In genomic region chr12:89211608-89212007, GRCm38 (mm10) we compare ENCODE assay signal across 18 mouse cellular contexts.
DNase-seq lines count a peak whose midpoint lies in the region; ATAC-seq and TF ChIP-seq lines count a peak whose summit lies in the region.
"Had no signal": no experiment of that assay in that cellular context is flagged by ENCODE, and none has a peak within 500 bp of the region (broad histone marks: within the 10 kb centered on the region; RNA-seq: fewer than 3 reads in every experiment).

No protein-coding gene starts in this region.

- 45% methylated on average over 2 of the region's 2 CpGs for WGBS in forebrain, postnatal 0 days
- 49% methylated on average over 2 of the region's 2 CpGs for WGBS in forebrain, embryonic 12.5 days

- no peaks in the 10 kb centered on the region for H3K27me3 ChIP-seq in forebrain, postnatal 0 days (ENCODE audit: insufficient read depth, low read length)
- H3K27me3 ChIP-seq in forebrain, embryonic 12.5 days, result no peaks in the 10 kb centered on the region
- H3K27me3 ChIP-seq in CH12.LX (replicated peaks), result no peaks in the 10 kb centered on the region
- H3K27me3 ChIP-seq: embryonic facial prominence, embryonic 12.5 days; heart, embryonic 13.5 days; midbrain, embryonic 12.5 days had no signal

- no peak overlapping the region for H3K4me2 ChIP-seq in forebrain, postnatal 0 days (ENCODE audit: low read depth)
- no peak overlapping the region for H3K4me2 ChIP-seq in forebrain, embryonic 12.5 days
- no peak overlapping the region for H3K4me2 ChIP-seq in CH12.LX (ENCODE audit: insufficient read depth, low read depth, poor library complexity, severe bottlenecking)
- H3K4me2 ChIP-seq: embryonic facial prominence, embryonic 12.5 days; heart, embryonic 13.5 days; midbrain, embryonic 12.5 days had no signal

- no peak for TF ChIP-seq POLR2A in CH12.LX (IDR thresholded peaks at IDR 0.05; ENCODE audit: low read depth, low read length)

- H3K79me2 ChIP-seq in CH12.LX (replicated peaks; ENCODE audit: control insufficient read depth, extremely low read depth, insufficient read depth, poor library complexity, severe bottlenecking), result no peaks in the 10 kb centered on the region

- H3K36me3 ChIP-seq in forebrain, postnatal 0 days (ENCODE audit: insufficient read depth), result no peaks in the 10 kb centered on the region
- no peaks in the 10 kb centered on the region for H3K36me3 ChIP-seq in forebrain, embryonic 12.5 days (replicated peaks)
- H3K36me3 ChIP-seq in CH12.LX (replicated peaks in 1 of 2; ENCODE audit: control insufficient read depth in 1 of 2, insufficient read depth in 1 of 2, low read length in 1 of 2), result no peaks in the 10 kb centered on the region
- H3K36me3 ChIP-seq: embryonic facial prominence, embryonic 12.5 days; heart, embryonic 13.5 days; midbrain, embryonic 12.5 days had no signal

- dilution Hi-C loops in CH12.LX (cut with MboI; ENCODE audit: extremely low pct_ligation_motif_present, extremely low pct_unique_long_range_greater_than_20kb, low sequenced_read_pairs), result no loop called here

- no peaks in the 10 kb centered on the region for H3K4me1 ChIP-seq in forebrain, postnatal 0 days (ENCODE audit: insufficient read depth)
- 0 out of 2 replicates have a peak, but pooled peaks cover 3% of the 10 kb centered on the region for H3K4me1 ChIP-seq in forebrain, embryonic 12.5 days
- H3K4me1 ChIP-seq in CH12.LX (ENCODE audit: control insufficient read depth in 1 of 2, insufficient read depth in 2 of 2), result no peaks in the 10 kb centered on the region
- H3K4me1 ChIP-seq: embryonic facial prominence, embryonic 12.5 days; heart, embryonic 13.5 days had no signal

- TF ChIP-seq EP300 in CH12.LX (IDR thresholded peaks at IDR 0.05; ENCODE audit: low read length), result no peak

- ATAC-seq in forebrain, postnatal 0 days, result no peak
- no peak for ATAC-seq in forebrain, embryonic 12.5 days (ENCODE audit: low FRiP score)

- TF ChIP-seq CTCF in forebrain, postnatal 0 days (IDR thresholded peaks at IDR 0.05; ENCODE audit: low read depth), result 0 out of 2 replicates have a peak, but pooled peaks have one; percentile 23
- peak in 1 of 2 experiments; percentile 58; a peak in 2 of 4 replicates for TF ChIP-seq CTCF in CH12.LX (conservative IDR thresholded peaks at IDR 0.05 in 1 of 2, IDR thresholded peaks at IDR 0.05 in 1 of 2; ENCODE audit: low read depth in 2 of 2, low read length in 2 of 2)

- H3K9ac ChIP-seq in forebrain, postnatal 0 days, result no peak overlapping the region
- no peak overlapping the region for H3K9ac ChIP-seq in forebrain, embryonic 12.5 days
- H3K9ac ChIP-seq in CH12.LX (ENCODE audit: insufficient read depth, low read depth), result no peak overlapping the region
- H3K9ac ChIP-seq: embryonic facial prominence, embryonic 12.5 days; heart, embryonic 13.5 days; midbrain, embryonic 12.5 days had no signal

- H3K27ac ChIP-seq in forebrain, postnatal 0 days (ENCODE audit: low read depth, low read length), result no peak overlapping the region
- no peak overlapping the region for H3K27ac ChIP-seq in forebrain, embryonic 12.5 days
- no peak overlapping the region for H3K27ac ChIP-seq in CH12.LX (ENCODE audit: insufficient read depth, low read depth)
- H3K27ac ChIP-seq: embryonic facial prominence, embryonic 12.5 days; heart, embryonic 13.5 days; midbrain, embryonic 12.5 days had no signal

- no peak for DNase-seq in forebrain, postnatal 0 days
- peak; percentile 4 to 12 for DNase-seq in kidney, postnatal 4 days
- no peak for DNase-seq in kidney, adult 18-20 months
- peak; percentile 21 for DNase-seq in CH12.LX (ENCODE audit: extremely low read depth)
- peak; percentile 24 for DNase-seq in lung, postnatal 14 days
- DNase-seq in adrenal gland, postnatal 25 days, result no peak
- no peak for DNase-seq in heart, postnatal 14 days
- DNase-seq: adrenal gland, adult 2 months; cerebellum, adult 9-10 months; gastrocnemius, postnatal 14 days; kidney, adult 2 months; liver; right cerebral cortex, postnatal 25 days; thymus, adult 18-20 months had no signal

- intact Hi-C loops in heart, postnatal 14 days (cut with DNase I), result no loop called here

- H3K4me3 ChIP-seq in forebrain, postnatal 0 days (ENCODE audit: low read depth, low read length), result no peak overlapping the region
- no peak overlapping the region for H3K4me3 ChIP-seq in forebrain, embryonic 12.5 days (replicated peaks)
- no peak overlapping the region for H3K4me3 ChIP-seq in CH12.LX (replicated peaks in 1 of 3; ENCODE audit: low read depth in 2 of 3, low read length in 2 of 3, poor library complexity in 1 of 3)
- H3K4me3 ChIP-seq: embryonic facial prominence, embryonic 12.5 days; heart, embryonic 13.5 days; midbrain, embryonic 12.5 days had no signal

- TF ChIP-seq RAD21 in CH12.LX (IDR thresholded peaks at IDR 0.05; ENCODE audit: low read depth, low read length), result peak; percentile 25

- in situ Hi-C loops in CH12.LX (cut with MboI; ENCODE audit: low pct_ligation_motif_present, low pct_unique_long_range_greater_than_20kb, low sequenced_read_pairs), result no loop called here

- H3K9me3 ChIP-seq in forebrain, postnatal 0 days (ENCODE audit: low read length), result no peaks in the 10 kb centered on the region
- no peaks in the 10 kb centered on the region for H3K9me3 ChIP-seq in forebrain, embryonic 12.5 days
- no peaks in the 10 kb centered on the region for H3K9me3 ChIP-seq in CH12.LX (replicated peaks; ENCODE audit: low read length)
- H3K9me3 ChIP-seq: embryonic facial prominence, embryonic 12.5 days; heart, embryonic 13.5 days; midbrain, embryonic 12.5 days had no signal

TF ChIP-seq in CH12.LX, 34 proteins besides CTCF, POLR2A, EP300 and RAD21:
- TF ChIP-seq JUND (conservative IDR thresholded peaks at IDR 0.05; ENCODE audit: low read depth, low read length), result no peak
- TF ChIP-seq JUN (IDR thresholded peaks at IDR 0.05; ENCODE audit: insufficient read depth, low read depth, low read length), result no peak
- TF ChIP-seq CHD1 (IDR thresholded peaks at IDR 0.05; ENCODE audit: low read depth, low read length), result no peak
- TF ChIP-seq SMC3 (IDR thresholded peaks at IDR 0.05; ENCODE audit: low read depth, low read length), result peak; percentile 9; the same call in 1 of the 2 replicates
- no peak for TF ChIP-seq RCOR1 (conservative IDR thresholded peaks at IDR 0.05; ENCODE audit: low read depth, low read length)
- no peak for TF ChIP-seq NELFE (IDR thresholded peaks at IDR 0.05; ENCODE audit: low read depth, low read length)

Comparison
In these comparisons a context has a peak if more than half of its experiments do, and no peak if none do; other contexts are left out.
1. DNase-seq: peak in kidney, postnatal 4 days (2 of 2), CH12.LX (single experiment) and lung, postnatal 14 days (single experiment); none in forebrain, postnatal 0 days (single experiment), kidney, adult 18-20 months (single experiment), adrenal gland, postnatal 25 days (single experiment) and heart, postnatal 14 days (0 of 2).